Mouse (Mus musculus): ENCODE measurements around the gene Fbxo6.

- no peak for TF ChIP-seq POLR2A (IDR thresholded peaks at IDR 0.05; ENCODE audit: borderline replicate concordance, insufficient read depth, low read length)
- TF ChIP-seq CTCF (IDR thresholded peaks at IDR 0.05; ENCODE audit: borderline replicate concordance, insufficient read depth, low read depth, low read length): no peak
Measured at GRCm38 (mm10) chr4:148171261-148171660, 19.3 kb upstream of the Fbxo6 start.
